Mouse (Mus musculus) brain, embryonic 14.5 days (tissue): ENCODE data around the gene Hgd. TPM values are rescaled to one million over a fixed set of nuclear protein-coding genes. Genes with fewer than 3 reads are reported as not detected.
A peak's percentile ranks its signal among the peaks of the same experiment; 100 is the strongest.

Experiments used
- DNase-seq: peaks from one replicate; pipeline ENCODE4 v3.0.0-alpha.2; 2011; ENCODE audit warnings: low read depth
- CTCF ChIP-seq: fragments of 200-500 bp; IDR thresholded peaks from 2 replicates; pipeline ENCODE4 v1.5.1; 2012; ENCODE audit warnings: inconsistent platforms, mild to moderate bottlenecking, moderate library complexity, borderline replicate concordance; ENCODE audit not compliant: insufficient read depth, insufficient read length; ENCODE audit errors: extremely low read depth
- POLR2A ChIP-seq: fragments of 200-500 bp; IDR thresholded peaks from 2 replicates; pipeline ENCODE4 v1.6.1; 2012; ENCODE audit warnings: mild to moderate bottlenecking, inconsistent platforms, borderline replicate concordance; ENCODE audit not compliant: poor library complexity, insufficient read depth, insufficient read length, severe bottlenecking; ENCODE audit errors: extremely low read depth
- polyA plus RNA-seq: library from polyadenylated mRNA; depleted of rRNA; stranded (reverse); fragments of >200 nt; gene quantifications from 2 replicates; pipeline ENCODE4 v1.2.3, GENCODE M21; 2012; rRNA removed

Gene Hgd
- polyA plus RNA-seq, 1 experiment = 0.07 TPM

DNA sequence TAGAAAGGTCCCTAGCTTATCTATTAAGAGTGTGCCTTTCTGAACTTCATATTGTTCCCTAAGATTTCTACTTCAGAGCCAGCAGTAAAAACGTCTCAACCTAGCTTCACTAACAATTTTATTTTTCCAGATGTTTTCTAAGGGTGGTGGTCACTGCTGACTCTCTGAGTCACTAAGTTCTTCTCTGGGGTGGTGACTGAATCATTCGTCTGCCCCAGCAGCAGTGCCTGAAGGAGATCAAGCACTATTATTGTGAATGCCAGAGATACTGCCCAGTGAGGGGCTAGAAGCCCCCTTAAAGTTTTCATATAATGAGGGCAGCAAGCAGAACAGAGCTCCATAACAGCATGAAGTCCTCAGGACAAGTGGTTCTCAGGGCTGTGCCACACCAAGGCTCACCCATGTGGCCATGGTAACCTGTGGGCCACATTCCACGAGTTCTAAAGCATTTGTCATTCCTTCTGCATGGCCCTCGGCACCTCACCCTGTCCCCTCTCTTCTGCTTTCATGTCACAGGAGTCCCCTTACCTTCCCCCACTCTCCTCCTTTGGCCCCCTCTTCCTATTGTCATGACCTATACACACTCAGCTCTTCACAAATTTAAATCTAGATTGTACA, 90.8 kb downstream of the Hgd start:
- DNase-seq = no peak
- no peak for TF ChIP-seq CTCF
- TF ChIP-seq POLR2A = no peak

GRCm38 (mm10) chr16:37675326-37675725, 95.4 kb downstream of the Hgd start:
- no peak for DNase-seq
- TF ChIP-seq CTCF (no peak), POLR2A (no peak)

DNA sequence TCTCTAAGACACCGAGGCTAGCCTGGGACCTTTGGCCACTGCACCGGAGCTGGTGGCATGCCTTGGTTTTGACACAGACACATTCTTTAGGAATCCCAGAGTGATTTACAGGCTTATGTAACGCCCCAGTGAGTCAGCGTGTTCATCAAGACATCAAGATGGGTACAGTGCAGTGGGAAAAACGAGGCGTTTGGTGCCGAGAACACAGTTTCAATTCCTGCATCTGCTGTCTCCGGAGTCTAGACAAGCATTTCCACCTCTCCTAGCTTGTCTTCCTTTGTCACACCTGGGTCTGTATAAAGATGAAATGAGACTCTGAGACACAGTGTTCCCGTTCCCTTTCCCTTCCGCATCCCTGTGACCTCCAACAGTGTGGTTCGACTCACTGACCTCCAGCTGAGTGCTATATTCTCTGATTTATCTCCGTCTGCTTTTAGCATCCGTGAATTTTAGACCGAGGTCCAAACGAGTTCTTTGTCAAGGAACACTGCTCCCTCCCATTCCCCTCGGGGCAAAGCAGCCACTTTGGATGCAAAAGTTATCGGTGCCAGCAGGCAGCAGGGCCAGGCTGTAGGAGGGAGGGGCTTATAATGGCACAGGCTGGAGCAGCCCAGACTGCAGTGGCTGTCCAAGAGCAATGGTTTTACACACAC, 96.2 kb downstream of the Hgd start:
- peak; percentile 85 for DNase-seq
- TF ChIP-seq POLR2A (no peak), CTCF (no peak)

DNA sequence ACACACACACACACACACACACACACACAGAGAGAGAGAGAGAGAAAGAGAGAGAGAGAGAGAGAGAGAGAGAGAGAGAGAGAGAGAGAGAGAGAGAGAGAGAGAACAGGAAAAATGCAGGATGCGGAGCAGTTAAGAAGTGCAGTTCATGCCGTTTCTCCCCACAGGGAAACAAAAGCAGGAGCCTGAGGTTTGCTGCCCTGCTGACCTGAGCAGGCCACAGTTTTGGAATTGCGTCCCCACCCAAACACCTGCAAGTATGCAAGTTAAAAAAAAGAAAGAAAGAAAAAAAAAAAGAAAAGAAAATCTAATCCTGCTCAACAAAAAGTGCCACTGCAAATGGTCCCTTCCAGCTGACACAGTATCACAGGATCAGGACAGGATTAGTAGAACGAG, 96.7 kb downstream of the Hgd start:
- DNase-seq = no peak
- TF ChIP-seq CTCF = no peak
- TF ChIP-seq POLR2A = no peak

DNA sequence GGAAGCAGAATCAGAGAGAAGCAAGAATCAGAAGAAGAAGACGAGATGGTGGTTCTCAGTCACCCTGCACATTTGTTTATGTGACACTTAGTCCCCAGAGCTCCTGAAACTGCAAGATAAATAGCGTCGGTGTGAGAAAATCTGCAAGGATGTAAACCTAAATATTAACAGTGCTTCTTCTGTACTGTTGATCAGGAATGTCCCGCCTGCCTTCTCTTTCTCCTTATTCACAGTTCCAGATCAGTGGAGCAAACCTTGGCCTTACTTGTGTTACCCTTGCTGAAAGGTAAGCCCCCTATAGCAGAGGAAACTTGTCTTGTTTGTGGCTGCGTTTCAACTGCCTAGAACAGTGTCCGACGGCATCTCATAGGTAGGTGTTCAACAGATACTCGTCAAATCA, 97.6 kb downstream of the Hgd start:
- no peak for DNase-seq
- TF ChIP-seq CTCF = no peak

- DNase-seq = no peak
- TF ChIP-seq CTCF (no peak), POLR2A (no peak)
Measured at GRCm38 (mm10) chr16:37680216-37680615, 100.3 kb downstream of the Hgd start.

DNA sequence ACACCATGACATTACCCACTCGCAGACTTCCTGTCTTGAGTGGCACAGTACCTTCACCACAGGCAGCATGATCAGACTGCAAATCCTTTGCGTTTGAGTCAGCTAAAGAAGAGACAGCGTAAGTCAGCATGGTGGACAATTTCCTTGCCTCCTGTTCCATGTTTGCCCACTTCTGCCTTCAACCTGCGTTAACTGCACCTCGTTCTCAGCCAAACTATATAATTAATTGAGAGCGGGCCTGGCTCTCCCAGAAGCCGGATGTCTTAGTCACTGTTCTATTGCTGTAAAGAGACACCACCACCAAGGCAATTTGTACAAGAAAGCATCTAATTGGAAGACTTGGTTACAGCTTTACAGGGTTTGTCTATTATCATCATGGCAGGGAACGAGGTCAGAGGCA, 100.9 kb downstream of the Hgd start:
- TF ChIP-seq POLR2A (no peak), CTCF (no peak)

More for the DNA sequence above, 100.9 kb downstream of the Hgd start:
- no peak for DNase-seq

Other genes starting within 250 kb of the Hgd start
- gene Stxbp5l, start 195.2 kb upstream of the Hgd start, polyA plus RNA-seq = 2.0 and 4.0 TPM in 2 replicates
- 26.7 and 27.5 TPM in 2 replicates for gene Gtf2e1, start 40.4 kb upstream of the Hgd start, polyA plus RNA-seq
- 8.6 and 10.8 TPM in 2 replicates for gene Rabl3, start 40.3 kb upstream of the Hgd start, polyA plus RNA-seq
- 41.7 and 67.5 TPM in 2 replicates for gene Ndufb4, start 74.3 kb downstream of the Hgd start, polyA plus RNA-seq
- gene Fstl1, start 196.7 kb downstream of the Hgd start, polyA plus RNA-seq = 54.2 and 79.7 TPM in 2 replicates